Mouse (Mus musculus): ENCODE data around the gene Jmjd1c.
A peak's percentile ranks its signal among the peaks of the same experiment; 100 is the strongest.

Gene Jmjd1c

GRCm38 (mm10) chr10:67095798-67096620, at the start of gene Jmjd1c:
Gene Jmjd1c (plus strand): TSS chr10:67096125.
- peak; percentile 83 for DNase-seq (ENCODE audit: extremely low read depth, insufficient read length, low spot score)

- no peak for DNase-seq (ENCODE audit: extremely low read depth, insufficient read length, low spot score)
Observed at GRCm38 (mm10) chr10:67047712-67048645, 47.9 kb upstream of the Jmjd1c start.

GRCm38 (mm10) chr10:67048871-67049615, 46.9 kb upstream of the Jmjd1c start:
- DNase-seq (ENCODE audit: extremely low read depth, insufficient read length, low spot score) = peak; percentile 28

GRCm38 (mm10) chr10:67049621-67050020, 46.3 kb upstream of the Jmjd1c start:
- no peak for DNase-seq (ENCODE audit: extremely low read depth, insufficient read length, low spot score)

- no peak for DNase-seq (ENCODE audit: extremely low read depth, insufficient read length, low spot score)
Observed at GRCm38 (mm10) chr10:67050766-67051165, 45.2 kb upstream of the Jmjd1c start.

GRCm38 (mm10) chr10:67051466-67051865, 44.5 kb upstream of the Jmjd1c start:
- no peak for DNase-seq (ENCODE audit: extremely low read depth, insufficient read length, low spot score)

- no peak for DNase-seq (ENCODE audit: extremely low read depth, insufficient read length, low spot score)
Observed at GRCm38 (mm10) chr10:67052429-67052828, 43.5 kb upstream of the Jmjd1c start.

GRCm38 (mm10) chr10:67053475-67053874, 42.5 kb upstream of the Jmjd1c start:
- no peak for DNase-seq (ENCODE audit: extremely low read depth, insufficient read length, low spot score)

GRCm38 (mm10) chr10:67055867-67056856, 39.8 kb upstream of the Jmjd1c start:
- no peak for DNase-seq (ENCODE audit: extremely low read depth, insufficient read length, low spot score)

GRCm38 (mm10) chr10:67057208-67057607, 38.7 kb upstream of the Jmjd1c start:
- no peak for DNase-seq (ENCODE audit: extremely low read depth, insufficient read length, low spot score)

- DNase-seq (ENCODE audit: extremely low read depth, insufficient read length, low spot score) = no peak
Observed at GRCm38 (mm10) chr10:67057696-67058095, 38.2 kb upstream of the Jmjd1c start.

- DNase-seq (ENCODE audit: extremely low read depth, insufficient read length, low spot score) = peak; percentile 25
Observed at GRCm38 (mm10) chr10:67058297-67058696, 37.6 kb upstream of the Jmjd1c start.

- DNase-seq (ENCODE audit: extremely low read depth, insufficient read length, low spot score) = no peak
Observed at GRCm38 (mm10) chr10:67058702-67059101, 37.2 kb upstream of the Jmjd1c start.

GRCm38 (mm10) chr10:67061367-67061801, 34.5 kb upstream of the Jmjd1c start:
- DNase-seq (ENCODE audit: extremely low read depth, insufficient read length, low spot score) = no peak

- no peak for DNase-seq (ENCODE audit: extremely low read depth, insufficient read length, low spot score)
Observed at GRCm38 (mm10) chr10:67061823-67062222, 34.1 kb upstream of the Jmjd1c start.

- DNase-seq (ENCODE audit: extremely low read depth, insufficient read length, low spot score) = no peak
Observed at GRCm38 (mm10) chr10:67065277-67065887, 30.5 kb upstream of the Jmjd1c start.

- no peak for DNase-seq (ENCODE audit: extremely low read depth, insufficient read length, low spot score)
Observed at GRCm38 (mm10) chr10:67065927-67066326, 30.0 kb upstream of the Jmjd1c start.

- DNase-seq (ENCODE audit: extremely low read depth, insufficient read length, low spot score) = no peak
Observed at GRCm38 (mm10) chr10:67066421-67066820, 29.5 kb upstream of the Jmjd1c start.

- peak; percentile 20 for DNase-seq (ENCODE audit: extremely low read depth, insufficient read length, low spot score)
Observed at GRCm38 (mm10) chr10:67069013-67069412, 26.9 kb upstream of the Jmjd1c start.

Measured in 3134 (cell line).